Mouse (Mus musculus) CH12.LX (cell line): ENCODE measurements around the gene Nol8.

Experiments used
- CTCF ChIP-seq, 2 experiments: IDR thresholded peaks in 1 of 2; conservative IDR thresholded peaks in 1 of 2; 2 replicates each; pipeline ENCODE4 v1.5.1; 2011 to 2012; ENCODE audit warnings: low read depth in 2 of 2, low read length in 2 of 2, improper control_type of control experiment in 1 of 2, inconsistent platforms in 1 of 2, mild to moderate bottlenecking in 1 of 2, moderate library complexity in 1 of 2
- HCFC1 ChIP-seq: IDR thresholded peaks from 2 replicates; pipeline ENCODE4 v1.6.1; 2012; ENCODE audit warnings: low read depth, mild to moderate bottlenecking, inconsistent platforms, low read length, improper control_type of control experiment
- JUND ChIP-seq: conservative IDR thresholded peaks from 2 replicates; pipeline ENCODE4 v1.6.1; 2011; ENCODE audit warnings: low read depth, low read length, improper control_type of control experiment
- MAFK ChIP-seq: IDR thresholded peaks from 2 replicates; pipeline ENCODE4 v1.6.1; 2011; ENCODE audit warnings: low read length, improper control_type of control experiment; ENCODE audit not compliant: insufficient replicate concordance
- MAX ChIP-seq: IDR thresholded peaks from 2 replicates; pipeline ENCODE4 v1.6.1; 2011; ENCODE audit warnings: low read length, improper control_type of control experiment
- POLR2A ChIP-seq: IDR thresholded peaks from 2 replicates; pipeline ENCODE4 v1.6.1; 2011; ENCODE audit warnings: low read depth, mild to moderate bottlenecking, improper control_type of control experiment, low read length
- TBP ChIP-seq: conservative IDR thresholded peaks from 2 replicates; pipeline ENCODE4 v1.6.1; 2011; ENCODE audit warnings: low read depth, low read length, improper control_type of control experiment

GRCm38 (mm10) chr13:49639965-49640364, 12.9 kb upstream of the Nol8 start:
- TF ChIP-seq TBP, result no peak
- no peak for TF ChIP-seq POLR2A
- no peak for TF ChIP-seq CTCF (conservative IDR thresholded peaks at IDR 0.05 in 1 of 2, IDR thresholded peaks at IDR 0.05 in 1 of 2; ENCODE audit: low read depth in 2 of 2, low read length in 2 of 2)
- no peak for TF ChIP-seq MAFK
- no peak for TF ChIP-seq HCFC1
- no peak for TF ChIP-seq JUND
- no peak for TF ChIP-seq MAX
